In genomic region chr7:34620411-34620810, GRCm38 (mm10) we compare ENCODE assay signal across 30 mouse cellular contexts. TPM values are rescaled to one million over a fixed set of nuclear protein-coding genes. Genes with fewer than 3 reads are reported as not detected.
DNase-seq lines count a peak whose midpoint lies in the region; ATAC-seq lines count a peak whose summit lies in the region.
"Had no signal": no experiment of that assay in that cellular context is flagged by ENCODE, and none has a peak within 500 bp of the region (broad histone marks: within the 10 kb centered on the region; RNA-seq: fewer than 3 reads in every experiment).

No protein-coding gene starts in this region.

- H3K27ac ChIP-seq in embryonic facial prominence, embryonic 15.5 days (replicated peaks): no peak overlapping the region
- H3K27ac ChIP-seq: forebrain, embryonic 12.5 days; forebrain, embryonic 15.5 days; heart, adult 2 months; heart, embryonic 10.5 days; heart, embryonic 13.5 days; hindbrain, embryonic 12.5 days; hindbrain, embryonic 15.5 days had no signal

- H3K4me2 ChIP-seq in embryonic facial prominence, embryonic 15.5 days (replicated peaks): no peak overlapping the region
- H3K4me2 ChIP-seq: forebrain, embryonic 12.5 days; forebrain, embryonic 15.5 days; heart, embryonic 13.5 days; hindbrain, embryonic 12.5 days; hindbrain, embryonic 15.5 days had no signal

- no peaks in the 10 kb centered on the region for H3K9me3 ChIP-seq in embryonic facial prominence, embryonic 15.5 days (replicated peaks)
- H3K9me3 ChIP-seq: forebrain, embryonic 12.5 days; forebrain, embryonic 15.5 days; heart, embryonic 10.5 days; hindbrain, embryonic 15.5 days had no signal

- H3K4me3 ChIP-seq in embryonic facial prominence, embryonic 15.5 days (replicated peaks): no peak overlapping the region
- H3K4me3 ChIP-seq: erythroblast, embryonic 14.5 days; forebrain, embryonic 12.5 days; forebrain, embryonic 15.5 days; heart, adult 2 months; heart, embryonic 10.5 days; heart, embryonic 13.5 days; hindbrain, embryonic 12.5 days; hindbrain, embryonic 15.5 days had no signal

- no peaks in the 10 kb centered on the region for H3K27me3 ChIP-seq in embryonic facial prominence, embryonic 15.5 days
- H3K27me3 ChIP-seq: CH12.LX; forebrain, embryonic 12.5 days; forebrain, embryonic 15.5 days; heart, embryonic 13.5 days; hindbrain, embryonic 15.5 days; Patski had no signal

- WGBS in embryonic facial prominence, embryonic 15.5 days: 24% methylated on average over 2 of the region's 2 CpGs

- peak; percentile 82 for DNase-seq in gastrocnemius, adult 18-20 months (ENCODE audit: low spot score)
- DNase-seq in gastrocnemius, postnatal 4 days (ENCODE audit: low spot score in 2 of 2): no peak
- DNase-seq in gastrocnemius, adult 8-10 months (ENCODE audit: low spot score in 2 of 2): peak; percentile 64 to 77
- DNase-seq in gastrocnemius, postnatal 25 days: peak; percentile 83
- DNase-seq in cerebellum, postnatal 25 days: no peak
- no peak for DNase-seq in layer of hippocampus, adult 11-12 months (ENCODE audit: low spot score)
- DNase-seq: adrenal gland, postnatal 10 days; adrenal gland, postnatal 36 days; B cell, adult 2 months; cerebellum, adult 11 months; cerebellum, adult 2 months; cerebellum, adult 9-11 months; cerebellum, postnatal 36 days; embryo, embryonic 11 days; heart, adult 2 months; heart, postnatal 14 days had no signal

- H3K36me3 ChIP-seq in embryonic facial prominence, embryonic 15.5 days: no peaks in the 10 kb centered on the region
- H3K36me3 ChIP-seq: forebrain, embryonic 12.5 days; forebrain, embryonic 15.5 days; G1E; heart, embryonic 10.5 days; heart, embryonic 13.5 days; hindbrain, embryonic 12.5 days; hindbrain, embryonic 15.5 days had no signal

- H3K9ac ChIP-seq in embryonic facial prominence, embryonic 15.5 days: no peak overlapping the region
- H3K9ac ChIP-seq: forebrain, embryonic 12.5 days; forebrain, embryonic 15.5 days; heart, embryonic 13.5 days; hindbrain, embryonic 12.5 days; hindbrain, embryonic 15.5 days had no signal

- ATAC-seq in embryonic facial prominence, embryonic 15.5 days (ENCODE audit: insufficient number of reproducible peaks, low FRiP score, low TSS enrichment, low read depth): 0 out of 2 replicates have a peak, but pooled peaks have one; percentile 39
- ATAC-seq in cerebellum, adult (ENCODE audit: insufficient number of reproducible peaks, low FRiP score, low TSS enrichment): no peak
- ATAC-seq: forebrain, embryonic 15.5 days; intestine, postnatal 0 days; Patski had no signal

- 0 out of 2 replicates have a peak, but pooled peaks cover 5% of the 10 kb centered on the region for H3K4me1 ChIP-seq in embryonic facial prominence, embryonic 15.5 days
- H3K4me1 ChIP-seq: forebrain, embryonic 12.5 days; forebrain, embryonic 15.5 days; heart, embryonic 13.5 days; hindbrain, embryonic 12.5 days; hindbrain, embryonic 15.5 days had no signal

RNA-seq across cellular contexts. Expression of gene Kctd15, which starts 36.1 kb away (rescaled TPM):
- total RNA-seq in gastrocnemius, adult 18-20 months (2021): 10 to 100 TPM; 45.8 to 49.0 TPM
- total RNA-seq in gastrocnemius, postnatal 4 days (2021): 10 to 100 TPM; 26.1 to 26.4 TPM
- polyA plus RNA-seq in embryonic facial prominence, embryonic 15.5 days (2015; fragmentation: Nextera tagmentation; extraction: Ambion mirVana): 37.7 and 39.1 TPM in 2 replicates
- total RNA-seq in gastrocnemius, adult 8-10 months (2022): 10 to 100 TPM; 55.6 to 60.8 (median 58.6) TPM
- total RNA-seq in gastrocnemius, postnatal 25 days (2021): 10 to 100 TPM; 32.5 to 36.8 TPM
- total RNA-seq: granulocyte monocyte progenitor cell, adult 5-6 weeks had no signal
- polyA plus RNA-seq: erythroblast, embryonic 14.5 days; G1E had no signal

Comparison
In these comparisons a context has a peak if more than half of its experiments do, and no peak if none do; other contexts are left out.
1. DNase-seq: peak in gastrocnemius, adult 18-20 months (single experiment), gastrocnemius, adult 8-10 months (2 of 2) and gastrocnemius, postnatal 25 days (single experiment); none in gastrocnemius, postnatal 4 days (0 of 2), cerebellum, postnatal 25 days (0 of 2) and layer of hippocampus, adult 11-12 months (single experiment).